Mouse (Mus musculus): ENCODE measurements around the gene 2410015M20Rik.

DNA sequence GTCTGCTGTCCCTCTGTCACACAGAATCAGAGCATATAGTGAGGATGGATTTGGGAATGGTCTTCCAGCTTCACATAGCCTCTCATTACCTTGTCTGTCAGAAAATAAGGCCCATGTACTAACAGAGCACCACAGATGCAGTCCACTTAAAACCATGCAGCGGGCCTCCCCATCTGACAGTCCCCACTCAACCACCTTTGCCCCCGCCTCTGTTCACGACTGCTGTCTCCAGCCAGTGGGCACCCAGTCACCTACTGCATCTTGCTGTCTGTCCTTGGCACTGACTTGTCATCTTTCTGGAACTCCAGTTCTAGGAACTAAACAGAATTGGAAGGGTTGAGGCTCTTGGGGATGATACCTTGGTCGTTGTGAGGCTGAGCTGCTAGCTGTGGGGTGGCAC, 20.6 kb downstream of the 2410015M20Rik start:
- no peak for TF ChIP-seq CTCF (IDR thresholded peaks at IDR 0.05; ENCODE audit: extremely low read depth, insufficient read depth, insufficient read length, insufficient replicate concordance)
- TF ChIP-seq POLR2A (IDR thresholded peaks at IDR 0.05; ENCODE audit: low read depth, low read length) = no peak

All from spleen, adult 2 months (tissue).